9 mouse cellular contexts compared by ENCODE assay signal in the genomic region with DNA sequence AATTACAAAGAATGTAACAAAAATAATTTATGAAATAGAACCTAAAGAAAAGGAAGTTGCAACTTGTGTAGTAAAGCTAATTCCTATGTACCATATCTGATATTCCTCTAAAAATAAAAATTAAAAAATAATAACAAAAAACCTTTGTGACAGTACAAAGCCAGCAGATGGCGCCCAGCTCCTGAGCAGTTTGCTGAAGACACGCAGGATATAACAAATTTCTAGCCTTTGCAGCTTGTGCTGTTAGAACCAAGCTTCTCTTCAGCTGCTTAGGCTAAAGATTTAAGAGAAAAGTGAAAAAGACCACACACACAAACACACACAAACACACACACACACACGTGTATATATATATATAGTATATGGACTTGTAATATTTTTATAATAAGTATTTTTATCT.
DNase-seq lines count a peak whose midpoint lies in the region; ATAC-seq and TF ChIP-seq lines count a peak whose summit lies in the region.
"Had no signal": no experiment of that assay in that cellular context is flagged by ENCODE, and none has a peak within 500 bp of the region (broad histone marks: within the 10 kb centered on the region; RNA-seq: fewer than 3 reads in every experiment).

No protein-coding gene starts in this region.

- no peaks in the 10 kb centered on the region for H3K4me1 ChIP-seq in intestine, embryonic 14.5 days (replicated peaks; ENCODE audit: control insufficient read depth, insufficient read depth, low read length)
- H3K4me1 ChIP-seq in intestine, embryonic 15.5 days (replicated peaks) = no peaks in the 10 kb centered on the region
- no peaks in the 10 kb centered on the region for H3K4me1 ChIP-seq in cortical plate, adult 2 months (ENCODE audit: control insufficient read depth, insufficient read depth, low read length)

- no peak overlapping the region for H3K4me3 ChIP-seq in intestine, embryonic 14.5 days (ENCODE audit: low read depth, low read length)
- H3K4me3 ChIP-seq in intestine, embryonic 15.5 days (replicated peaks) = no peak overlapping the region
- no peak overlapping the region for H3K4me3 ChIP-seq in cortical plate, adult 2 months (ENCODE audit: insufficient read depth, low read length)
- H3K4me3 ChIP-seq: neural tube, embryonic 13.5 days had no signal

- ATAC-seq in intestine, embryonic 14.5 days (replicated peaks; ENCODE audit: low FRiP score, low TSS enrichment, low read depth) = no peak
- ATAC-seq in intestine, embryonic 15.5 days = no peak

- H3K27ac ChIP-seq in intestine, embryonic 14.5 days (ENCODE audit: low read depth) = no peak overlapping the region
- H3K27ac ChIP-seq in intestine, embryonic 15.5 days = no peak overlapping the region
- H3K27ac ChIP-seq in cortical plate, adult 2 months (ENCODE audit: insufficient read depth, low read length) = no peak overlapping the region
- H3K27ac ChIP-seq: neural tube, embryonic 13.5 days had no signal

- H3K9me3 ChIP-seq in intestine, embryonic 14.5 days (ENCODE audit: control insufficient read depth, low read length) = no peaks in the 10 kb centered on the region
- H3K9me3 ChIP-seq in intestine, embryonic 15.5 days = no peaks in the 10 kb centered on the region
- H3K9me3 ChIP-seq: neural tube, embryonic 13.5 days had no signal

- 17% methylated on average over 3 of the region's 3 CpGs for WGBS in intestine, embryonic 14.5 days
- WGBS in intestine, embryonic 15.5 days = 19% methylated on average over 3 of the region's 3 CpGs

- H3K9ac ChIP-seq in intestine, embryonic 14.5 days (ENCODE audit: low read length) = no peak overlapping the region
- no peak overlapping the region for H3K9ac ChIP-seq in intestine, embryonic 15.5 days
- H3K9ac ChIP-seq: neural tube, embryonic 13.5 days had no signal

- TF ChIP-seq CTCF in cortical plate, adult 2 months (IDR thresholded peaks at IDR 0.05; ENCODE audit: extremely low read depth, insufficient read depth, low read length) = peak; percentile 64

- no peak overlapping the region for H3K4me2 ChIP-seq in intestine, embryonic 14.5 days (ENCODE audit: low read length)
- no peak overlapping the region for H3K4me2 ChIP-seq in intestine, embryonic 15.5 days (replicated peaks)
- H3K4me2 ChIP-seq: neural tube, embryonic 13.5 days had no signal

- no peak for TF ChIP-seq POLR2A in cortical plate, adult 2 months (IDR thresholded peaks at IDR 0.05; ENCODE audit: extremely low read depth, insufficient read depth, low read length)

- no peaks in the 10 kb centered on the region for H3K27me3 ChIP-seq in intestine, embryonic 14.5 days (replicated peaks; ENCODE audit: control insufficient read depth, insufficient read depth, low read length)
- H3K27me3 ChIP-seq in intestine, embryonic 15.5 days (replicated peaks) = no peaks in the 10 kb centered on the region
- H3K27me3 ChIP-seq: neural tube, embryonic 13.5 days had no signal

- peak; percentile 60 for DNase-seq in intestine, embryonic 14.5 days (ENCODE audit: low spot score)
- DNase-seq in ES-CJ7 (ENCODE audit: low read depth, low spot score) = peak; percentile 14
- peak; percentile 19 to 56 for DNase-seq in layer of hippocampus, adult 18-20 months (ENCODE audit: low spot score in 2 of 2)
- DNase-seq in retina, postnatal 7 days (ENCODE audit: low read depth, low spot score) = peak; percentile 16
- DNase-seq in gastrocnemius, adult 8-10 months (ENCODE audit: low spot score in 2 of 2) = no peak
- no peak for DNase-seq in natural killer cell, adult 2 months (ENCODE audit: low spot score in 2 of 2)

- no peaks in the 10 kb centered on the region for H3K36me3 ChIP-seq in intestine, embryonic 14.5 days (ENCODE audit: control insufficient read depth, insufficient read depth, low read length)
- H3K36me3 ChIP-seq in intestine, embryonic 15.5 days = no peaks in the 10 kb centered on the region
- H3K36me3 ChIP-seq: neural tube, embryonic 13.5 days had no signal

Comparison
In these comparisons a context has a peak if more than half of its experiments do, and no peak if none do; other contexts are left out.
1. DNase-seq: peak in intestine, embryonic 14.5 days (single experiment), ES-CJ7 (single experiment), layer of hippocampus, adult 18-20 months (2 of 2) and retina, postnatal 7 days (single experiment); none in gastrocnemius, adult 8-10 months (0 of 2) and natural killer cell, adult 2 months (0 of 2).